Mouse (Mus musculus) liver, adult 2 months (tissue): ENCODE measurements at regions not wholly inside any gene's neighbourhood (a gene's known extent, or its start where the extent isn't known, plus 50 kb on each side); places are given as distances from the start of the nearest gene placed in this dataset.

ENCODE experiments used
- DNase-seq: peaks from one replicate; pipeline ENCODE4 v3.0.0-alpha.2; 2011; ENCODE audit warnings: low read depth, low spot score; ENCODE audit errors: extremely low read depth
- H3K27ac ChIP-seq: fragments of 200-500 bp; replicated peaks from 2 replicates; pipeline ENCODE4 v1.5.1; 2012; ENCODE audit warnings: low read depth, mild to moderate bottlenecking, control low read depth, inconsistent platforms, low read length; ENCODE audit not compliant: insufficient read depth
- H3K27me3 ChIP-seq: fragments of 200-500 bp; 2 replicates; pipeline ENCODE4 v1.6.1; 2012; ENCODE audit warnings: mild to moderate bottlenecking, moderate library complexity, low read length, inconsistent platforms; ENCODE audit not compliant: control insufficient read depth, insufficient read depth
- H3K36me3 ChIP-seq: fragments of 200-500 bp; 2 replicates; pipeline ENCODE4 v1.6.1; 2012; ENCODE audit warnings: low read length, inconsistent platforms; ENCODE audit not compliant: control insufficient read depth, insufficient read depth
- H3K4me1 ChIP-seq: fragments of 200-500 bp; 2 replicates; pipeline ENCODE4 v1.6.1; 2011; ENCODE audit warnings: low read length; ENCODE audit not compliant: control insufficient read depth, insufficient read depth
- H3K4me3 ChIP-seq: fragments of 200-500 bp; 2 replicates; pipeline ENCODE4 v1.5.1; 2011; ENCODE audit warnings: low read depth, mild to moderate bottlenecking, control low read depth, low read length, moderate library complexity; ENCODE audit not compliant: insufficient read depth
- H3K79me2 ChIP-seq: fragments of 200-500 bp; 2 replicates; pipeline ENCODE4 v1.6.1; 2012; ENCODE audit warnings: inconsistent platforms, mild to moderate bottlenecking, low read length, moderate library complexity; ENCODE audit not compliant: control insufficient read depth, insufficient read depth
- H3K9ac ChIP-seq: fragments of 200-500 bp; 2 replicates; pipeline ENCODE4 v1.6.1; 2012; ENCODE audit warnings: low read depth, mild to moderate bottlenecking, control low read depth, inconsistent platforms, low read length
- CTCF ChIP-seq: fragments of 200-500 bp; IDR thresholded peaks from 2 replicates; pipeline ENCODE4 v1.5.1; 2011; ENCODE audit warnings: low read depth, low read length, control low read depth
- POLR2A ChIP-seq: fragments of 200-500 bp; IDR thresholded peaks from 2 replicates; pipeline ENCODE4 v1.6.1; 2011; ENCODE audit warnings: low read length, control low read depth; ENCODE audit not compliant: insufficient read depth; ENCODE audit errors: extremely low read depth
- WGBS: fragments of 180-500 bp; shearing (Covaris S2); methylation state at CpG from one replicate; pipeline ENCODE4 v1.1.7; 2018; 5-methylcytosine and 5-hydroxymethylcytosine counted together

DNA sequence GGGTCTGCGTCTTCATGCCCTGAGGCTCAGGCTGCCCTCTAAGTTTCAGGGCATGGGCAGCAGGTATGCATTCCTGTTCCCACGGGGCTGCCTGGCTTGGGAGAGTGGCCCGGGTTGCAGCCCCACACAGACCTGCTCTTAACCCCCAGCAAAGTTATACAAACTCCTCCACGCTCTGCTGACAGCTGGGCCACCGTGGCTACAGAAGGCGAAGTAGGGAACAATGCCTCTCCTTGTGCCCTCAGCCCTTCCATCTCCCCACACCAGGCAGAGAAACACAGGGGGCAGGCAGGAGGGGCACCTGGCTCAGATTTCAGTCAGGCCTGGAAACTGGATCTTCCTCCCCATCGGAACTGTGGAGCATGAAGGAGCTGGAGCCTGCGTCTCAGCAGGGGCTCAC is 135.5 kb upstream of the Lhx1 start:
- Histone ChIP-seq H3K27me3 (no peaks in the 10 kb centered on the region), H3K27ac (no peak overlapping the region), H3K79me2 (no peaks in the 10 kb centered on the region), H3K4me1 (no peaks in the 10 kb centered on the region), H3K9ac (no peak overlapping the region), H3K4me3 (no peak overlapping the region), H3K36me3 (no peaks in the 10 kb centered on the region)
- TF ChIP-seq POLR2A, result no peak
- TF ChIP-seq CTCF, result no peak
- WGBS, result 34% methylated on average over 8 of the region's 8 CpGs
- DNase-seq, result no peak

- Histone ChIP-seq H3K27ac (no peak overlapping the region), H3K9ac (no peak overlapping the region), H3K4me1 (no peaks in the 10 kb centered on the region), H3K36me3 (no peaks in the 10 kb centered on the region), H3K27me3 (no peaks in the 10 kb centered on the region), H3K79me2 (no peaks in the 10 kb centered on the region), H3K4me3 (no peak overlapping the region)
- WGBS, result 75% methylated on average over 7 of the region's 7 CpGs
- TF ChIP-seq CTCF, result no peak
- no peak for TF ChIP-seq POLR2A
- DNase-seq, result no peak
Measured at GRCm38 (mm10) chr11:84659370-84659937, 134.1 kb upstream of the Lhx1 start.

DNA sequence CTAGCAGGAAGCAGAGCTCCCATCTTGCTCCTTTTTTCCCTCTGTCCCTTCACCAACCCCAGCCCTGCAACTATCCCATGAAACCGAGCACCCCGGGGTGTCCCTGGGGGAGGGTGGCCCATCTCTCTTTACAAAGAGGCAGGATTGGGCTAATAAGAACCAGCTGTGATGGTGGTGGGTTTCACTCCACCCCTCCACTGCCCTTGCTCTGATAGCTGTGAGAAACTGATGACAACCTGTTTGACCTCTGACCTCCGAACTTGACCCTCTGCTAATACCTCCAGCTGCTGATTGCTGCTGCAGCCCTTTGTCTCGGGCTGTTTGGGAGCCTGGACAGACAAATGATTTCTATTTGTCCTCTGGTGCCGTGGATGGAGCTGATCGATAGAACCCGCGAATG is 128.1 kb upstream of the Lhx1 start:
- peaks cover 4% of the 10 kb centered on the region; the same call in 1 of the 2 replicates for H3K27me3 ChIP-seq
- WGBS, result 26% methylated on average over 8 of the region's 8 CpGs
- no peak overlapping the region for H3K9ac ChIP-seq

GRCm38 (mm10) chr11:84648899-84649298 is 123.6 kb upstream of the Lhx1 start:
- 93% methylated on average over 5 of the region's 5 CpGs for WGBS
- H3K4me1 ChIP-seq, result no peaks in the 10 kb centered on the region
- no peak overlapping the region for H3K4me3 ChIP-seq
- peaks cover 4% of the 10 kb centered on the region; the same call in 1 of the 2 replicates for H3K27me3 ChIP-seq
- DNase-seq, result no peak
- no peaks in the 10 kb centered on the region for H3K79me2 ChIP-seq
- TF ChIP-seq CTCF (no peak), POLR2A (no peak)
- no peak overlapping the region for H3K9ac ChIP-seq
- H3K36me3 ChIP-seq, result no peaks in the 10 kb centered on the region
- H3K27ac ChIP-seq, result no peak overlapping the region

More for the DNA sequence above, 128.1 kb upstream of the Lhx1 start:
- H3K4me1 ChIP-seq, result no peaks in the 10 kb centered on the region
- H3K27ac ChIP-seq, result no peak overlapping the region
- no peak for TF ChIP-seq POLR2A
- TF ChIP-seq CTCF, result no peak
- H3K36me3 ChIP-seq, result no peaks in the 10 kb centered on the region
- no peaks in the 10 kb centered on the region for H3K79me2 ChIP-seq
- DNase-seq, result no peak
- H3K4me3 ChIP-seq, result no peak overlapping the region

DNA sequence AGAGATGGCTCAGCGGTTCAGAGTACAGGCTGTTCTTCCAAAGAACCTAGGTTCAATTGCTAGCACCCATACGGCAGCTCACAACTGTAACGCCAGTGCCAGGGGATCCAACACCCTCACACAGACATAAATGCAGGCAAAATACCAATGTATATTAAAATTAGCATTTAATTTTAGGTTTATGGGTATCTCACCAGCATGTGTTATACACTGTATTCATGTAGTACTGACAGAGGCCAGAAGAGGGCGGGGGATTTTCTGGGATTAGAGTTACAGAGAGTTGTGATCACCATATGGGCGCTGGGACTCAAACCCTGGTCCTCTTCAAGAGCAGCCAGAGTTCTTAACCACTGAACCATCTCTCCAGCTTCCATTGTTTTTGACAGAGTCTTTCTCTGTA is 121.8 kb upstream of the Lhx1 start:
- no peak overlapping the region for H3K4me3 ChIP-seq
- WGBS, result 90% methylated on average over 5 of the region's 5 CpGs

GRCm38 (mm10) chr11:84643107-84643372 is 117.7 kb upstream of the Lhx1 start:
- no peak overlapping the region for H3K4me3 ChIP-seq

More for the DNA sequence above, 121.8 kb upstream of the Lhx1 start:
- no peaks in the 10 kb centered on the region for H3K4me1 ChIP-seq
- peaks cover 10% of the 10 kb centered on the region; the same call in 1 of the 2 replicates for H3K27me3 ChIP-seq
- no peak overlapping the region for H3K27ac ChIP-seq
- no peak for TF ChIP-seq CTCF
- H3K79me2 ChIP-seq, result no peaks in the 10 kb centered on the region
- H3K9ac ChIP-seq, result no peak overlapping the region
- DNase-seq, result no peak
- no peaks in the 10 kb centered on the region for H3K36me3 ChIP-seq

More at GRCm38 (mm10) chr11:84643107-84643372, 117.7 kb upstream of the Lhx1 start:
- H3K27ac ChIP-seq, result no peak overlapping the region
- H3K4me1 ChIP-seq, result no peaks in the 10 kb centered on the region
- no peaks in the 10 kb centered on the region for H3K79me2 ChIP-seq
- no peak for TF ChIP-seq CTCF
- H3K9ac ChIP-seq, result no peak overlapping the region
- peaks cover 14% of the 10 kb centered on the region; the same call in 1 of the 2 replicates for H3K27me3 ChIP-seq
- DNase-seq, result no peak
- 42% methylated on average over 5 of the region's 5 CpGs for WGBS
- H3K36me3 ChIP-seq, result no peaks in the 10 kb centered on the region
